Mouse (Mus musculus): ENCODE measurements around the gene Hnrnph3. TPM values are rescaled to one million over a fixed set of nuclear protein-coding genes. Genes with fewer than 3 reads are reported as not detected.
A peak's percentile ranks its signal among the peaks of the same experiment; 100 is the strongest.

The Hnrnph3 gene
- polyA plus RNA-seq, 1 experiment from 2014 or later: 166 TPM

GRCm38 (mm10) chr10:63028396-63028795 is 4.4 kb upstream of the Hnrnph3 start:
- no peak overlapping the region for H3K27ac ChIP-seq
- no peaks in the 10 kb centered on the region for H3K27me3 ChIP-seq
- H3K9ac ChIP-seq (replicated peaks): no peak overlapping the region
- no peaks in the 10 kb centered on the region for H3K9me3 ChIP-seq
- WGBS: 72% methylated on average over 4 of the region's 4 CpGs
- H3K36me3 ChIP-seq: no peaks in the 10 kb centered on the region
- no peak overlapping the region for H3K4me2 ChIP-seq
- no peak overlapping the region for H3K4me3 ChIP-seq (replicated peaks)
- H3K4me1 ChIP-seq (replicated peaks): peaks cover 23% of the 10 kb centered on the region
- no peak for ATAC-seq (ENCODE audit: insufficient number of reproducible peaks, insufficient read depth, low FRiP score, low TSS enrichment, low read depth)

GRCm38 (mm10) chr10:63027376-63028161 is 3.6 kb upstream of the Hnrnph3 start:
- no peaks in the 10 kb centered on the region for H3K36me3 ChIP-seq
- 92% methylated on average over 10 of the region's 10 CpGs for WGBS
- no peaks in the 10 kb centered on the region for H3K9me3 ChIP-seq
- H3K27me3 ChIP-seq: no peaks in the 10 kb centered on the region
- no peak overlapping the region for H3K27ac ChIP-seq
- no peak for ATAC-seq (ENCODE audit: insufficient number of reproducible peaks, insufficient read depth, low FRiP score, low TSS enrichment, low read depth)
- H3K9ac ChIP-seq (replicated peaks): no peak overlapping the region
- H3K4me2 ChIP-seq: no peak overlapping the region
- no peak overlapping the region for H3K4me3 ChIP-seq (replicated peaks)
- peaks cover 23% of the 10 kb centered on the region for H3K4me1 ChIP-seq (replicated peaks)

GRCm38 (mm10) chr10:63026795-63027160 is 2.8 kb upstream of the Hnrnph3 start:
- peaks cover 26% of the 10 kb centered on the region for H3K4me1 ChIP-seq (replicated peaks)
- no peak overlapping the region for H3K4me2 ChIP-seq
- H3K9me3 ChIP-seq: no peaks in the 10 kb centered on the region
- no peaks in the 10 kb centered on the region for H3K27me3 ChIP-seq
- 0 out of 2 replicates have a peak overlapping the region, but pooled peaks have one; percentile 7 for H3K27ac ChIP-seq
- no peak overlapping the region for H3K4me3 ChIP-seq (replicated peaks)
- no peak for ATAC-seq (ENCODE audit: insufficient number of reproducible peaks, insufficient read depth, low FRiP score, low TSS enrichment, low read depth)
- no peaks in the 10 kb centered on the region for H3K36me3 ChIP-seq
- no peak overlapping the region for H3K9ac ChIP-seq (replicated peaks)
- 87% methylated on average over 6 of the region's 6 CpGs for WGBS

DNA sequence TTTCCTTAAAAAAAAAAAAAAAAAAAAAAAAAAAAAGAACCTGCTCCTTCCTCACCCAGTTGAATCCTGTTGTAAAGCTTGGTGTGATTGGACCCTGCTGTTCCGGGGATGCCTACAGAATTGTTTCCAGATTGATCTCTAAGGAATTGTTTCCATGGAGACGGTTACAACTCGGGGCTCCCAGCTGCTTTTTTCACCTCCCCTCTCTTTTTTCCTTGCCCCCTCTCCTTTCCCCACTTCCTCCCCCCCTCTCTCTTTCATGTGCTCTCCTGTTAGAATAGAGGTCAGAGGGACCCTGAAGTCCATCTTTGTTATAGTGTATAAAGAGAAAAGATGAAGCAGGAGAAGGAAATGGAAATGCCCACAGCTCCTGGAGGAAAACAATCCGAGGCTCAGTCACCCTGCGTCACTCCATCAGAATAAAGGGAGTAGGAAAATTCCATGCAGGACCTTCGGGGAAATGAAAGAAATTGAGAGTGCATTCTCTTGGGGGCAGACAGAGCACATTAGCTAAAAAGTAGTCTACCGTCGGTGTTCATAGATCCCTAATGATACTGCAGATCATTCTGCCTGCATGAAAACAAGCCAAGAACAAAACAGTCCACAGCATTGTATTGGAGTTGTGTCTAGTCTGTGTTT is 2.3 kb upstream of the Hnrnph3 start:
- WGBS: 32% methylated on average over 8 of the region's 8 CpGs
- no peak for ATAC-seq (ENCODE audit: insufficient number of reproducible peaks, insufficient read depth, low FRiP score, low TSS enrichment, low read depth)

GRCm38 (mm10) chr10:63025491-63026011 is 1.5 kb upstream of the Hnrnph3 start:
- Histone ChIP-seq H3K36me3 (no peaks in the 10 kb centered on the region), H3K27ac (peak overlapping the region; percentile 100), H3K27me3 (no peaks in the 10 kb centered on the region), H3K4me3 (replicated peaks) (0 out of 2 replicates have a peak overlapping the region, but pooled peaks have one; percentile 87), H3K4me1 (replicated peaks) (peaks cover 38% of the 10 kb centered on the region), H3K9ac (replicated peaks) (no peak overlapping the region), H3K9me3 (no peaks in the 10 kb centered on the region), H3K4me2 (peak overlapping the region; percentile 67)
- 57% methylated on average over 6 of the region's 6 CpGs for whole genome bisulfite sequencing
- no peak for ATAC-seq (ENCODE audit: insufficient number of reproducible peaks, insufficient read depth, low FRiP score, low TSS enrichment, low read depth)

More for the DNA sequence above, 2.3 kb upstream of the Hnrnph3 start:
- H3K4me3 ChIP-seq (replicated peaks): no peak overlapping the region
- peak overlapping the region; percentile 23 for H3K4me2 ChIP-seq
- no peak overlapping the region for H3K9ac ChIP-seq (replicated peaks)
- 0 out of 2 replicates have a peak overlapping the region, but pooled peaks have one; percentile 7 for H3K27ac ChIP-seq
- H3K36me3 ChIP-seq: no peaks in the 10 kb centered on the region
- H3K9me3 ChIP-seq: no peaks in the 10 kb centered on the region
- H3K4me1 ChIP-seq (replicated peaks): peaks cover 31% of the 10 kb centered on the region
- no peaks in the 10 kb centered on the region for H3K27me3 ChIP-seq

- Histone ChIP-seq H3K4me3 (replicated peaks) (peak overlapping the region; percentile 87), H3K36me3 (no peaks in the 10 kb centered on the region), H3K9me3 (no peaks in the 10 kb centered on the region), H3K4me2 (peak overlapping the region; percentile 67), H3K9ac (replicated peaks) (no peak overlapping the region), H3K27ac (peak overlapping the region; percentile 100), H3K4me1 (replicated peaks) (peaks cover 42% of the 10 kb centered on the region), H3K27me3 (no peaks in the 10 kb centered on the region)
- ATAC-seq (ENCODE audit: insufficient number of reproducible peaks, insufficient read depth, low FRiP score, low TSS enrichment, low read depth): no peak
- 51% methylated on average over 2 of the region's 2 CpGs for WGBS
Measured at GRCm38 (mm10) chr10:63025016-63025415, 999 bp upstream of the Hnrnph3 start.

- Histone ChIP-seq H3K9ac (replicated peaks) (peak overlapping the region; percentile 100), H3K36me3 (no peaks in the 10 kb centered on the region), H3K4me2 (peak overlapping the region; percentile 67), H3K4me3 (replicated peaks) (peak overlapping the region; percentile 87), H3K27me3 (no peaks in the 10 kb centered on the region), H3K9me3 (no peaks in the 10 kb centered on the region), H3K27ac (peak overlapping the region; percentile 100), H3K4me1 (replicated peaks) (peaks cover 43% of the 10 kb centered on the region)
- WGBS: under 1% methylated on average over 8 of the region's 8 CpGs
- ATAC-seq (ENCODE audit: insufficient number of reproducible peaks, insufficient read depth, low FRiP score, low TSS enrichment, low read depth): peak; percentile 44; the same call in 1 of the 2 replicates
Measured at GRCm38 (mm10) chr10:63024580-63024910, 528 bp upstream of the Hnrnph3 start.

DNA sequence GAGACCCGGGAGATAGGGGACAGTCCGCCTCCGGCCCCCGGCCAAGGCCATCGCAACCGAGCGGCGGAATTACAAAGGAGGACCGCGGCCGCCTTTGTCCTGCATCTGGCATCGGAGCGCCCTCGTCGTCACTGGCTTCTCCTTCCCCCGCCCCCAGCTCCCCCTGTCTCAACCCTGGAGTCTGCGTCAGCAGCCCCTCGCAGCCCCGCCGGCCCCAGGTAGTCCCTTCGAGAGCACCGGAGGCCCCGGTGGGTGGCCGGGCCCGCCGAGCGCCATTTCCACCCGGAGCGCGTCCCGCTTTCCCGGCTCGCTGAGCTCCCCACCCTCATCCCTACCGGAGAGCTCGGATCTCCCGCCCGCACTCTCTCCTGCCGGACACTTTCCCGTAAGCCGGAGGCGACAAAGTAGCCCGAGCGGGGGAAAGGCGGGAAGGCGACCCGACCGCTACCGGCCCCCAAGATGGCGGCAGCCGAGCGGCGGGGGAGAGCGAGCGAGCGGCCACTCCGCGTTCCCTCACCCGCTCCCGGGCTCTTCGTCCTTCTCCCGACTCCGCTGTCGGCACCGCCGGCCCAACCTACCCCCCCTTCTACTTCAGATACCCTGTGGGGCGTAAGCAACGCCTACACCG is 782 bp downstream of the Hnrnph3 start:
- peak overlapping the region; percentile 100 for H3K27ac ChIP-seq
- peak; percentile 1; the same call in 1 of the 2 replicates for ATAC-seq (ENCODE audit: insufficient number of reproducible peaks, insufficient read depth, low FRiP score, low TSS enrichment, low read depth)
- peak overlapping the region; percentile 67 for H3K4me2 ChIP-seq
- H3K36me3 ChIP-seq: 0 out of 2 replicates have a peak, but pooled peaks cover 2% of the 10 kb centered on the region
- H3K4me1 ChIP-seq (replicated peaks): peaks cover 45% of the 10 kb centered on the region
- H3K9me3 ChIP-seq: no peaks in the 10 kb centered on the region
- peak overlapping the region; percentile 87 for H3K4me3 ChIP-seq (replicated peaks)
- H3K27me3 ChIP-seq: no peaks in the 10 kb centered on the region
- H3K9ac ChIP-seq (replicated peaks): peak overlapping the region; percentile 100
- WGBS: under 1% methylated on average over 68 of the region's 68 CpGs

- H3K9ac ChIP-seq (replicated peaks): peak overlapping the region; percentile 100
- peak overlapping the region; percentile 100 for H3K27ac ChIP-seq
- H3K4me3 ChIP-seq (replicated peaks): peak overlapping the region; percentile 87
- H3K36me3 ChIP-seq: peaks cover 7% of the 10 kb centered on the region; the same call in 1 of the 2 replicates
- no peaks in the 10 kb centered on the region for H3K27me3 ChIP-seq
- H3K4me1 ChIP-seq (replicated peaks): peaks cover 45% of the 10 kb centered on the region
- H3K9me3 ChIP-seq: no peaks in the 10 kb centered on the region
- no peak for ATAC-seq (ENCODE audit: insufficient number of reproducible peaks, insufficient read depth, low FRiP score, low TSS enrichment, low read depth)
- peak overlapping the region; percentile 67 for H3K4me2 ChIP-seq
- under 1% methylated on average over 27 of the region's 27 CpGs for WGBS
Measured at GRCm38 (mm10) chr10:63022541-63023120, 1.4 kb downstream of the Hnrnph3 start.

GRCm38 (mm10) chr10:63021702-63022101 is 2.3 kb downstream of the Hnrnph3 start:
- peak overlapping the region; percentile 87 for H3K4me3 ChIP-seq (replicated peaks)
- WGBS: 63% methylated on average over 4 of the region's 4 CpGs
- peak overlapping the region; percentile 100; the same call in 1 of the 2 replicates for H3K9ac ChIP-seq (replicated peaks)
- H3K27ac ChIP-seq: no peak overlapping the region
- ATAC-seq (ENCODE audit: insufficient number of reproducible peaks, insufficient read depth, low FRiP score, low TSS enrichment, low read depth): no peak
- peak overlapping the region; percentile 67 for H3K4me2 ChIP-seq
- no peaks in the 10 kb centered on the region for H3K9me3 ChIP-seq
- H3K27me3 ChIP-seq: no peaks in the 10 kb centered on the region
- H3K4me1 ChIP-seq (replicated peaks): peaks cover 42% of the 10 kb centered on the region
- H3K36me3 ChIP-seq: peaks cover 15% of the 10 kb centered on the region

- Histone ChIP-seq H3K9me3 (no peaks in the 10 kb centered on the region), H3K4me1 (replicated peaks) (peaks cover 22% of the 10 kb centered on the region), H3K27ac (no peak overlapping the region), H3K4me3 (replicated peaks) (no peak overlapping the region), H3K9ac (replicated peaks) (no peak overlapping the region), H3K36me3 (peaks cover 39% of the 10 kb centered on the region), H3K27me3 (no peaks in the 10 kb centered on the region), H3K4me2 (no peak overlapping the region)
- no peak for ATAC-seq (ENCODE audit: insufficient number of reproducible peaks, insufficient read depth, low FRiP score, low TSS enrichment, low read depth)
- WGBS: 91% methylated on average over 6 of the region's 6 CpGs
Measured at GRCm38 (mm10) chr10:63019304-63019703, 4.7 kb downstream of the Hnrnph3 start.

Data from limb, embryonic 12.5 days (tissue).